Mouse (Mus musculus) bone marrow macrophage, adult 2 months (primary cell): Measurements from ENCODE around the gene Ndufaf5.

Experiments used
- CTCF ChIP-seq: IDR thresholded peaks from 2 replicates; pipeline ENCODE4 v1.5.1; 2012; ENCODE audit warnings: low read depth, mild to moderate bottlenecking, low read length, moderate library complexity
- POLR2A ChIP-seq: IDR thresholded peaks from 2 replicates; pipeline ENCODE4 v1.6.1; 2012; ENCODE audit warnings: mild to moderate bottlenecking, low read depth, low read length, borderline replicate concordance

DNA sequence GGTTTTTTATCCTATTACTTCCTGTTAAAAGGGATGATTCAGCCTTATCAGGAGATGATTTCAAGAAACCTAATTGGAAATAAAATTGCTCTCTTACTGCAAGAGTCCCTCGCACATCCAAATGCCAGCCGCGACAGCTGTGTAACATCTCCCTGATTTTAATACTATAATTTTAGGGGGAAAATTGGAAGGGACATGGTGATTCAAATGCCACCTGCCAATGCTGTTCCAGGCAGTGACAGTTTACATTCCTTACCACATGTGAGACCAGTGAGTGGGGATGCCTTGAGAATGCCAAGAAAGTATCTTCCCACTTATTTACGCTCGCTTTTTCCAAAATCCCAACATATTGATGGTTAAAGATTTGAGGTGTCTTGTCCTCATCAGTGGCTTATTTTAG lies 72.7 kb downstream of the Ndufaf5 start:
- no peak for TF ChIP-seq CTCF
- no peak for TF ChIP-seq POLR2A
